Mouse (Mus musculus) hindbrain, postnatal 0 days (tissue): Measurements from ENCODE around the gene Prr5l. TPM values are rescaled to one million over a fixed set of nuclear protein-coding genes. Genes with fewer than 3 reads are reported as not detected.

Experiments
- ATAC-seq: fragments of 200-750 bp; cut with Nextera tagmentation; 2 replicates; pipeline ENCODE4 v1.8.0; 2017; ENCODE audit warnings: mild to moderate bottlenecking, moderate TSS enrichment, moderate library complexity
- DNase-seq: peaks from one replicate; pipeline ENCODE4 v3.0.0-alpha.2; 2015; ENCODE audit warnings: low spot score
- H3K27ac ChIP-seq: fragments of 300-500 bp; sonication (generic); 2 replicates; pipeline ENCODE4 v1.5.1; 2014; ENCODE audit warnings: mild to moderate bottlenecking
- H3K27me3 ChIP-seq: fragments of 300-500 bp; sonication (generic); 2 replicates; pipeline ENCODE4 v1.6.1; 2014; ENCODE audit warnings: low read length, mixed read lengths; ENCODE audit not compliant: insufficient read depth
- H3K36me3 ChIP-seq: fragments of 300-500 bp; sonication (generic); 2 replicates; pipeline ENCODE4 v1.6.1; 2014; ENCODE audit warnings: low read length, mixed read lengths; ENCODE audit not compliant: insufficient read depth
- H3K4me1 ChIP-seq: fragments of 300-500 bp; sonication (generic); 2 replicates; pipeline ENCODE4 v1.6.1; 2014; ENCODE audit warnings: antibody characterized with exemption, low read length, mixed read lengths; ENCODE audit not compliant: insufficient read depth
- H3K4me2 ChIP-seq: fragments of 300-500 bp; sonication (generic); 2 replicates; pipeline ENCODE4 v1.6.1; 2014; ENCODE audit warnings: low read depth, mild to moderate bottlenecking, low read length, moderate library complexity, mixed read lengths
- H3K4me3 ChIP-seq: fragments of 300-500 bp; sonication (generic); 2 replicates; pipeline ENCODE4 v1.5.1; 2014; ENCODE audit warnings: low read length
- H3K9ac ChIP-seq: fragments of 300-500 bp; sonication (generic); replicated peaks from 2 replicates; pipeline ENCODE4 v1.6.1; 2014; ENCODE audit warnings: mild to moderate bottlenecking, low read length, moderate library complexity, mixed read lengths
- H3K9me3 ChIP-seq: fragments of 300-500 bp; sonication (generic); 2 replicates; pipeline ENCODE4 v1.6.1; 2016; ENCODE audit warnings: low read length, mixed read lengths
- CTCF ChIP-seq: IDR thresholded peaks from 2 replicates; pipeline ENCODE4 v1.5.1; 2016; ENCODE audit warnings: antibody characterized with exemption, control low read depth, low read depth
- WGBS: fragments of 180-500 bp; shearing (Covaris S2); extraction: QIAGEN DNeasy Blood & Tissue Kit; methylation state at CpG from one replicate; pipeline ENCODE4 v1.1.7; 2014; 5-methylcytosine and 5-hydroxymethylcytosine counted together
- polyA plus RNA-seq: library from polyadenylated mRNA; unstranded; fragments of >200 nt; fragmentation: Nextera tagmentation; extraction: Ambion mirVana; gene quantifications from 2 replicates; pipeline ENCODE4 v1.2.1, GENCODE M21; 2015
- total RNA-seq: library from RNA; depleted of rRNA; stranded (reverse); fragments of >200 nt; gene quantifications from 2 replicates; pipeline ENCODE4 v1.2.3, GENCODE M21; 2014

The Prr5l gene
- total and polyA plus RNA-seq, 2 experiments from 2014 or later, result 3.6 to 8.0 TPM

- Histone ChIP-seq H3K27me3 (no peaks in the 10 kb centered on the region), H3K27ac (0 out of 2 replicates have a peak overlapping the region, but pooled peaks have one; percentile 23), H3K4me2 (no peak overlapping the region), H3K9ac (no peak overlapping the region), H3K9me3 (no peaks in the 10 kb centered on the region), H3K36me3 (no peaks in the 10 kb centered on the region), H3K4me3 (no peak overlapping the region), H3K4me1 (peaks cover 3% of the 10 kb centered on the region; the same call in 1 of the 2 replicates)
- ATAC-seq (no peak), DNase-seq (no peak)
- no peak for TF ChIP-seq CTCF
- 94% methylated on average over 4 of the region's 4 CpGs for WGBS
Measured at GRCm38 (mm10) chr2:101721835-101722234, 161.0 kb downstream of the Prr5l start.

- WGBS, result 94% methylated on average over 13 of the region's 13 CpGs
- no peaks in the 10 kb centered on the region for H3K9me3 ChIP-seq
- no peak overlapping the region for H3K4me3 ChIP-seq
- no peaks in the 10 kb centered on the region for H3K27me3 ChIP-seq
- no peaks in the 10 kb centered on the region for H3K4me1 ChIP-seq
- no peak overlapping the region for H3K4me2 ChIP-seq
- no peak for TF ChIP-seq CTCF
- H3K36me3 ChIP-seq, result no peaks in the 10 kb centered on the region
- no peak overlapping the region for H3K27ac ChIP-seq
- no peak overlapping the region for H3K9ac ChIP-seq
- DNase-seq (no peak), ATAC-seq (no peak)
Measured at GRCm38 (mm10) chr2:101717162-101717561, 165.7 kb downstream of the Prr5l start.

DNA sequence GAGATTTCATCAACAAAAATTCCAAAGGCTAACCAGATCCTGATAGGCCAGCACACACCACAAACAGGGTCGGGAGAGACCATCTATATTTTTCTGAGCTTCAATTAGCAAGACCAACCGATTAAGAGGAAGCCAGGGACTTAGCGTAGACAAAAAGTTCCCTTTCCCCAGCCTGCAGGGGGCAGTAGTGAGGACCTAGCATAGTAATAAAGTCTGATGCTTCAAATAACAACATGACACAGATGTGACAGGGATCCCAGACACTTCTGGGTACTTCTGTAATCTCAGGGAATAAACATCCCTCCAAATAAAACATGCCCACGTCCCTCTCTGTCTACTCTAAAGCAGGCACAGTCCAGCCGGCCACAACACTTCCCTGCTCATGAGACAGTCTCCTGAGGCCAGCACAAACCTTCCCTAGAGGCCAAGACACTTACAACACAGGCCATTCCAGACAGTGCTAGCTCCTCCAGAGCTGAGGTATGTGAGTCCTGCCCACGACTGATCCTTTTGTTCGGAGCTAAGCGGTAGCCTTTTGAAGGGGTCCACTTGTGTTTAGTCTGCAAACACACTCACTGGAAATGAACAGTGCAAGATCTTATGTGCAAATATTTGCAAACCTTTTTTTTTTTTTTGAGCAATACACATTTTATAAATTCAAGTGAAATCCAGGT is 167.0 kb downstream of the Prr5l start:
- H3K27me3 ChIP-seq, result no peaks in the 10 kb centered on the region
- H3K36me3 ChIP-seq, result no peaks in the 10 kb centered on the region
- TF ChIP-seq CTCF, result peak; percentile 44
- WGBS, result 84% methylated on average over 8 of the region's 8 CpGs
- ATAC-seq (no peak), DNase-seq (no peak)
- H3K27ac ChIP-seq, result no peak overlapping the region
- H3K9me3 ChIP-seq, result no peaks in the 10 kb centered on the region
- no peak overlapping the region for H3K4me2 ChIP-seq
- H3K4me3 ChIP-seq, result no peak overlapping the region
- H3K9ac ChIP-seq, result no peak overlapping the region
- H3K4me1 ChIP-seq, result no peaks in the 10 kb centered on the region

DNA sequence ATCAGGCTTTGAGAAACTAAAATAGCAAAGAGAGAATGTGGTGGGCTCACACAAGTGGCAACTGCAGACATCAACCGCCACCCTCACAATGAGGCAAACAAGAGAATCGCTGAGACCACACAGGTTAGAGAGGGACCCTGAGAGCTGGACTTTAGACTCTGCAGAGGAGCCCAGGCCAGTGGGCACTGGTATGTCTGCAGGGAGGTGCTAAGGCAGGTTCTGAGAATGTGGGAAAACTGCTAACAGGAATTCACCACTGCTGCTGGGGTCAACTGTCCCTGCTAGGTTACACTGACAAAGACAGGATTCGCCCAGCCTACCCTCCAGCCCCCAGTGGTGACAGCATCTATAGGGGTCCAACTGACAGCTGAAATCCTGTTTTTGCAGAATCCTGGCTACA is 171.2 kb downstream of the Prr5l start:
- H3K9ac ChIP-seq, result no peak overlapping the region
- no peak for TF ChIP-seq CTCF
- H3K4me2 ChIP-seq, result no peak overlapping the region
- DNase-seq, result no peak
- no peaks in the 10 kb centered on the region for H3K36me3 ChIP-seq
- no peak overlapping the region for H3K27ac ChIP-seq
- 87% methylated on average over 3 of the region's 3 CpGs for WGBS
- no peaks in the 10 kb centered on the region for H3K9me3 ChIP-seq
- no peaks in the 10 kb centered on the region for H3K27me3 ChIP-seq
- ATAC-seq, result no peak
- no peaks in the 10 kb centered on the region for H3K4me1 ChIP-seq
- no peak overlapping the region for H3K4me3 ChIP-seq

GRCm38 (mm10) chr2:101705941-101706485 is 176.8 kb downstream of the Prr5l start:
- Histone ChIP-seq H3K27ac (no peak overlapping the region), H3K4me1 (no peaks in the 10 kb centered on the region), H3K36me3 (no peaks in the 10 kb centered on the region), H3K9me3 (no peaks in the 10 kb centered on the region), H3K4me2 (no peak overlapping the region), H3K9ac (no peak overlapping the region), H3K27me3 (no peaks in the 10 kb centered on the region), H3K4me3 (no peak overlapping the region)
- 44% methylated on average over 5 of the region's 5 CpGs for WGBS
- TF ChIP-seq CTCF, result peak; percentile 67
- no peak for ATAC-seq
- peak; percentile 63 for DNase-seq

GRCm38 (mm10) chr2:101699284-101699683 is 183.5 kb downstream of the Prr5l start:
- H3K4me1 ChIP-seq, result no peaks in the 10 kb centered on the region
- no peak overlapping the region for H3K4me3 ChIP-seq
- peaks cover 8% of the 10 kb centered on the region; the same call in 1 of the 2 replicates for H3K36me3 ChIP-seq
- TF ChIP-seq CTCF, result no peak
- H3K27me3 ChIP-seq, result no peaks in the 10 kb centered on the region
- ATAC-seq, result no peak
- DNase-seq, result no peak
- WGBS, result 94% methylated on average over 4 of the region's 4 CpGs
- H3K27ac ChIP-seq, result no peak overlapping the region
- H3K4me2 ChIP-seq, result no peak overlapping the region
- H3K9ac ChIP-seq, result no peak overlapping the region
- no peaks in the 10 kb centered on the region for H3K9me3 ChIP-seq

- Histone ChIP-seq H3K9ac (no peak overlapping the region), H3K4me3 (no peak overlapping the region), H3K4me2 (no peak overlapping the region), H3K4me1 (no peaks in the 10 kb centered on the region), H3K36me3 (peaks cover 17% of the 10 kb centered on the region), H3K9me3 (no peaks in the 10 kb centered on the region), H3K27ac (no peak overlapping the region), H3K27me3 (no peaks in the 10 kb centered on the region)
- no peak for DNase-seq
- WGBS, result 88% methylated on average over 7 of the region's 7 CpGs
- no peak for ATAC-seq
- no peak for TF ChIP-seq CTCF
Measured at GRCm38 (mm10) chr2:101695584-101695983, 187.2 kb downstream of the Prr5l start.
